Mouse (Mus musculus): ENCODE results near the gene Sh3gl2.

The Sh3gl2 gene

GRCm38 (mm10) chr4:85205071-85205635, at the start of gene Sh3gl2:
TSS of gene Sh3gl2 (plus strand) at chr4:85205126.
- no peak for DNase-seq (ENCODE audit: extremely low read depth, insufficient read length, low spot score)

DNA sequence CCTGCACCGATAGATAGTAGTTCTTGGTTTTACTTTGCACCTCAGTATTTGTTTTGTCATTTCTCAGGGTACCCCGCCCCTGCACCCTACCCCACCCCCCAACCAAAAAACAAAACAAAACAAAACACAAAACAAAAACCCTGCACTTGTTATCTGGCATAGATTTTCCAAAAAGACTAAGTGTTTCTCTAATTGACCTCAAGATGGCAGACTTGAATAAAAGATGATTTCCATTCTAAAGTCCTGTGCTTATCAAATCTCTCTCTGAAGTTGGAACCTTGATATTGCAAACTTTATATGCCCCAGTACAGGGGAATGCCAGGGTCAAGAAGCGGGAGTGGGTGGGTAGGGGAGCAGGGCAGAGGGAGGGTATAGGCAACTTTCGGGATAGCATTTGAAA, 43.8 kb upstream of the Sh3gl2 start:
- no peak for DNase-seq (ENCODE audit: extremely low read depth, insufficient read length, low spot score)

DNA sequence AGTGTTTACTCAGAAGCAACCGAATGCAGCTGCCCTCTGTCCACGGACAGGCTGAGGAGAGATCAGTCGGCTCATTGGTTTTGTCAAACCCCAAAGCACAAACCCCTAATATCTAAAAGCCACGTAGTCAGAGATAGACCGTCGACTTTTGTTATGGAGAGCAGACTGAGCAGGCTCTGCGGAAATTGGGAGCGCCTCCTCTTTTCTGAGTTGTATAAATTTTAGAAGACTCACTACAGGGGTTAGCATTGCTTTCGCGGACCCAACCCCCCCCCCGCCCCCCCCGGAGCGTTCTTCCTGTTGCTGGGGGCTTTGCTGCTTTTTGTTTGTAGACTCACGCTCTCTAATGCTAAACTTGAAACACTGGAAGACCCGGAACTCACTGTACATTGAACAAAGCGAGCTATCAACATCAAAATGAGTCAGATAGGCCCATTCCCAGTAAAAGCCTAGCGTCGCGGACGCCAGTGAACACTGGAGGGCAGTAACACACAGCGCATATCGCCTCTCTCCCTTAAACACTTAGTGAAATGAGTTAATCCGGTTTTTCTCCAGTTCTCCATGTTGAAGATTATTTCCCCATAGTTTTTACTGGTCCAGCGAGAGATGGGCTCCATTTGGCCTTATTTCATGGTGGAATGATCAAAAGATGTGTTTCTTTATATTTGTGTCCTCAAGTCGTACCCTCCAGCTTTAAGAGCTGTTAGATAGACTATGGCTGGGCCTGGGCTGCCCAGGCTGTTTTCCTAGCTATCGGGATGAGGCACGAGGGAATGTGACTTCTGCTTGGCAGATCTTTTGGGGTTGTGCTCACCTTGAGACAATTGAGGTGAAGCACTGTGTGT, 42.2 kb upstream of the Sh3gl2 start:
- no peak for DNase-seq (ENCODE audit: extremely low read depth, insufficient read length, low spot score)

DNA sequence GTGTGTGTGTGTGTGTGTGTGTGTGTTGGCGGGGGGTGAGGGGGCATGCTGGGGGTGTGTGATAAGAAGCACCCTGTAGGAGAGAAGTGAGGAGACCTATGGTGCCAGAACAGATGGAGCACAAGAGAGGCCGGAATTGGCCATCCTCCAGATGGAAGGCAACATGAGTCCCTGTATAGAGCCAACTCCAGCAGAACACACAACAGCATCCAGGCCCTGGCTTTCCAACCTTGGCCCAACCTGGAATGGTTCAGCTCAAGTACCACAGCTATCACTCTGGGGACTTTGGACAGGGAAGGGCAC, 41.7 kb upstream of the Sh3gl2 start:
- DNase-seq (ENCODE audit: extremely low read depth, insufficient read length, low spot score), result no peak

DNA sequence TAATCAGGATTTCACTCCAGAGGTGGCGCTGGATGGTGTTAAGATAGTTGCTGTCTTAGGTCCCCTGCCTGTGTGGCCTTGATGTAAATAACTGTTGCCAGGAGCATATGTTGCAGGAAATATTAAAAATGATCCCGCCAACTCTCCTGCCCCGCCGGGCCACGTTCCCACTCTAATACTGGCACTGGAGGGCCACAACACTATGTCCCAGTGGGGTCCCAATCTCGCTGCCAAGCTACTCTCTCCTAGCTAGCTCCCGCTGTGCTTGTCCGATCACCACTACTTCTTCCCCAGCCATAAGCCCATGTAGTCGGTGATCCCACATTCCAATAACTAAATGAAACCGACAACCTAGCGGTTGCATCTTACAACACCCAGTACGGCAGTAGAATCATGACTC, 36.9 kb upstream of the Sh3gl2 start:
- DNase-seq (ENCODE audit: extremely low read depth, insufficient read length, low spot score), result no peak

GRCm38 (mm10) chr4:85175466-85175865, 29.5 kb upstream of the Sh3gl2 start:
- no peak for DNase-seq (ENCODE audit: extremely low read depth, insufficient read length, low spot score)

DNA sequence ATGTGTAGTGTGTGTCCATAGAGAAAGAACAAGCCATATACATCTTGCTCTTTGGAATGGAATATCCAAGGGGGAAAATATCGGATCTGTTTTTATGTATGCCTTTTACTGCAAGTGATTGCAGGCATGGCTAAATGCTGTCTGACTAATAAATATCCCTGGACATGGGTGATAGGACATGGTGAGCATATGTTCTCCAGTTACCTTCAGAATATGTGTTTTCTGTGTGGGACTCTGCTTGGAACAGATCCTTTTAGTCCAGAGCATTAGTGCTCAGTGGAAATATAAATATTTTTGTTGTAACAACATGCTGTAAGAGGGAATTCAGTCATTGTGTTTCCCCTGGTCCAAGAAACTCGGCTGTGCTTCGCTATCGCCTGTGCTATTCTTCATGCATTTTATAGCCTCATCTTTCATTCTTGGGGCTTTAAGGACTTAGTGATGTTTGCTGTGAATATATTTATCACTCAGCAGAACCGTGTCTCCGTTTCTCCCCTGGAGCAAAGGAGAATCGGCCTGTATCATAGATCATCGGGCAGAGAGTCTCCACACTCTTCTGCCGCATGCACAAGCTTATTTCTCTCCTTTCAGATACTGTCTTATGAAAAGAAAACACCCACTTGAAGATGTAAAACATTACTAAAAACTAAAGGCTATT, 26.4 kb upstream of the Sh3gl2 start:
- no peak for DNase-seq (ENCODE audit: extremely low read depth, insufficient read length, low spot score)

GRCm38 (mm10) chr4:85186011-85186410, 18.9 kb upstream of the Sh3gl2 start:
- no peak for DNase-seq (ENCODE audit: extremely low read depth, insufficient read length, low spot score)

GRCm38 (mm10) chr4:85196201-85196600, 8.7 kb upstream of the Sh3gl2 start:
- DNase-seq (ENCODE audit: extremely low read depth, insufficient read length, low spot score), result no peak

DNA sequence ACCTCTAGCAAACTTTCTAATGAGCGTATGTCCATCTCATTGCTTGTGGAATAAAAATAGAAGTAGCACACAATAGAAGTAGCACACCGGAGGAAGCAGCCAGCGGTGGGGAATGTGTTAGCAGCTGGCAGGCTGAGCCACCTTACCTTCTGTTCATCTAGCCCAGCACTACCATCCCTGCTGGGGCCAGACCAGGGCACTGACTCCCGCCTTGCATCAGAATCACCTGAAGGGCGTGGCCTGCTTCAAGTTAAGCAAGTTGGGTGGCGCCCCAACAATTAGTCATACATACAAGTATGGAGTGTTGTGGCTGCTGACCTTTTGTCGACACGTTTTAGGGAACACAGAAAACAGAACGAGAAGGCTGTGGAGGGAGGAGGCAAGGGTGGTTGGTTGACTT, 6.5 kb upstream of the Sh3gl2 start:
- no peak for DNase-seq (ENCODE audit: extremely low read depth, insufficient read length, low spot score)

DNA sequence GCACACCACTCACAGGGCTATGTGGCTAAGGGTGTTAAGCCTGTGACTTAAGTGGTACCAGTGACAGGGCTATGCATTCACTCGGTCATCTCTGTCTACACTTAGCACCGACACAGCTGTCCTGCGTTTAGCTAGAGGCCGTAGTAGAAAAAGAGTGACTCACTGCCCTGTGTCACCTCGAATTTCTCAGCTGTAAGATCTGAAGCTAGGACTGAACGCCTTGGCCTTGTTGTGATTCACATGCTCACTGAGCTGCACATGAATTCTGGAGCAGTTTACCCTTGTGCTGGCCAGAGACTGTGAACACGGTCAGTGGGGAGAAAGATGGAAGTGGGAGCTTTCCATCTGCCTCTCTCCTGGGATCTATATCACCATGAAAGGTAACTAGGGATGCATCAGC, 2.3 kb upstream of the Sh3gl2 start:
- DNase-seq (ENCODE audit: extremely low read depth, insufficient read length, low spot score), result no peak

- peak; percentile 20 for DNase-seq (ENCODE audit: extremely low read depth, insufficient read length, low spot score)
These were observed 798 bp downstream of the Sh3gl2 start for GRCm38 (mm10) chr4:85205636-85206211.

DNA sequence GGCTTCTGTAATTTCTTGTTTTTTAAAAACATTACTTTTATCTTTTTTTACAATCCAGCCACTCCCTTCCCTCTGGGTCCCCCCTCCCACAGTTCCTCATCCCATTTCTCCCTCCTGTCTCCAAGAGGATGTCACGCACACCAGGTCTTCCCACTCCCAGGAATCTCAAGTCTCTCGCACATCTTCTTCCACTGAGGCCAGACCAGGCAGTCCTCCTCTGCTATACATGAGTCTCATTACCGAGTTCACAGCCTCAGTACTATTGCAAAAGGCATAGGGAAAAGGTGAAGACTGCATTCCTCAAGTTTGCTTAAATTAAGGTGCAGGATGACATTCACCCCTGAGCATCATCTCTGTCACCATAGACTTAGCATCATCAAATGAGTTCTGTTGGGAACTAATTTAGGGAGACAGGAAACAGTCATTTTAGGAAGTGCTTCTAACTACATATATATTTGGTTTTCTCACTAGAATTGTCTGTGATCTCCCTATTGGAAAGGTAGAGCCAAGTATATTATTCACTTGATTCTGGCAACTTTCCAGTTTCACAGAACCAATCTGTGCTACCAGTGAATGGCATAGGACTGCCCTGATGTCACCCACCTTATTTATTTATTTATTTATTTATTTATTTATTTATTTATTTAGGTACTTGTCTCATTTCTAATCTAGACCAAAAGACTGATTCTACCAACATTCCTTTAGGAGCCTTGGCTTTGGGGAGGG, 1.9 kb downstream of the Sh3gl2 start:
- no peak for DNase-seq (ENCODE audit: extremely low read depth, insufficient read length, low spot score)

- no peak for DNase-seq (ENCODE audit: extremely low read depth, insufficient read length, low spot score)
These were observed 2.6 kb downstream of the Sh3gl2 start for GRCm38 (mm10) chr4:85207515-85207914.

DNA sequence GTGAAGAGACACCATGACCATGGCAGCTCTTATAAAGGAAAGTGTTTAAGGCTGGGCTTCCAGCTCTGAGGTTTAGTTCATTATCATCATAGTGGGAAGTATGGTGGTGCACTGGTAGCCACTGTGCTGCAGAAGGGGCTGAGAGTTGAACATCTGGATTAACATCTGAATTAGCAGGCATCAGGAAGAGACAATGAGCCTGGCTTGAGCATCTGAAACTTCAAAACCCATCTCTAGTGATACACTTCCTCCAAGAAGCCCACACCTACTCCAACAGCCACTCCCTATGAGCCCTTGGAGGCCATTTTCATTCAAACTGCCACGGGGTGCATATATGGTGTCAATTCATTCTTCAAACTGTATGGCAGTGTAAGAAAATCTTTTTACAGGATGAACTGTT, 3.6 kb downstream of the Sh3gl2 start:
- no peak for DNase-seq (ENCODE audit: extremely low read depth, insufficient read length, low spot score)

DNA sequence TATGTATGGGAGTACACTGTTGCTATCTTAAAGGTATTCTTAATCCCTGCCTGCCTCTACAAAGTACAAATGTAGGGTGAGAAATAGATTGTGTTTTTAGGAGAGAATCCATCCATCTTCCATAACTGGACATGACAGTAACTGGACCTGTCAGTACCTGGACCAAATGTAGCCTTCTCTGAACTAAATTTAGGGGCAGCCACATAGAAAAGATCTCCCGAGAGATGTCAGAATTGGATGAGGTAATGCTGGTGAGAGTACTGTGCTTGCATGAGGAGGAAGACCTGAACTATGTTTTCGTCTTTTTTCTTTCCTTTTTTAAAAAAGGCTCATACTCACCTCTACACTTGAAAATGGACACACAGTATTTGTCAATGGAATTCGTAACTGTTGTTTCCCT, 6.0 kb downstream of the Sh3gl2 start:
- DNase-seq (ENCODE audit: extremely low read depth, insufficient read length, low spot score), result no peak

DNA sequence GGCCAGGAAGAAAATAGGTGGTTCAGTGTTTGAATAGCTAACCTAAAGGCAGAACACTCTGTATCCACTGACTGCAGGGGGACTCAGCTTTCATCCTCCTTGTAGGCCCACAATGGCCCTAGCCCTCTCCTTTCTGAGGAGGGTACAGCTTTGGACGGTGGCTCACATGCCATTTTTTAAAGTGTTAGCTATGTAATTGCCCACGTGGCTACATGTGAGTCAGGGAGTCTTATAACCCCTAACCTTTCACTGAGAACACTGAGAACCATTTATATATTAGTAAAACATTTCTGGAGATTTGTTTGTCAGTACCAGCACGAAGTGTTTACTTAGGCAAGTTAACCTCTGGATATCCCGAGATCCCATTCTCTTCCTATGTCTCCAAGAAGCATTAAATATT, 12.1 kb downstream of the Sh3gl2 start:
- DNase-seq (ENCODE audit: extremely low read depth, insufficient read length, low spot score), result no peak

- DNase-seq (ENCODE audit: extremely low read depth, insufficient read length, low spot score), result no peak
These were observed 17.8 kb downstream of the Sh3gl2 start for GRCm38 (mm10) chr4:85222716-85223115.

DNA sequence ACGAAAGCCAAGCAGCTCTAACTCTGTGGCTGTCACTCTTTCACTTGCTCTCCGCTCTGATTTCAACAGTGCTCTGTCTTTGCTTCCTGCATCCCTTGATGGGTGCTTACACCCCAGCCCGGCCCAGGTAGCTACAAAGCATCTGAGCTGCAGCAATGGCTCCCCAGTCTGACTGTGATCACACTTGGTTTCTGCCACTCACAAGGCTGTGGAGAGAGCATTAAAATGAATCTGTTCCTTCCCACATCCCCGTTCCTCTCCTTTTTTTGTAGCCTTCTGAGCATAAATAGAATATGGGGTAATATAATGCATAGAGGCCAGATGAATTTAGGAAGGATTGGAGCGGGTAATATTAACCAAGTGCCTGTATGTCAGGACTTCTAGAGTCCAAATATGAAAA, 21.8 kb downstream of the Sh3gl2 start:
- DNase-seq (ENCODE audit: extremely low read depth, insufficient read length, low spot score), result no peak

GRCm38 (mm10) chr4:85227664-85228588, 23.0 kb downstream of the Sh3gl2 start:
- peak; percentile 11 for DNase-seq (ENCODE audit: extremely low read depth, insufficient read length, low spot score)

All from 3134 (cell line).